Mouse (Mus musculus): Measurements from ENCODE around the gene Col12a1.

Gene Col12a1

DNA sequence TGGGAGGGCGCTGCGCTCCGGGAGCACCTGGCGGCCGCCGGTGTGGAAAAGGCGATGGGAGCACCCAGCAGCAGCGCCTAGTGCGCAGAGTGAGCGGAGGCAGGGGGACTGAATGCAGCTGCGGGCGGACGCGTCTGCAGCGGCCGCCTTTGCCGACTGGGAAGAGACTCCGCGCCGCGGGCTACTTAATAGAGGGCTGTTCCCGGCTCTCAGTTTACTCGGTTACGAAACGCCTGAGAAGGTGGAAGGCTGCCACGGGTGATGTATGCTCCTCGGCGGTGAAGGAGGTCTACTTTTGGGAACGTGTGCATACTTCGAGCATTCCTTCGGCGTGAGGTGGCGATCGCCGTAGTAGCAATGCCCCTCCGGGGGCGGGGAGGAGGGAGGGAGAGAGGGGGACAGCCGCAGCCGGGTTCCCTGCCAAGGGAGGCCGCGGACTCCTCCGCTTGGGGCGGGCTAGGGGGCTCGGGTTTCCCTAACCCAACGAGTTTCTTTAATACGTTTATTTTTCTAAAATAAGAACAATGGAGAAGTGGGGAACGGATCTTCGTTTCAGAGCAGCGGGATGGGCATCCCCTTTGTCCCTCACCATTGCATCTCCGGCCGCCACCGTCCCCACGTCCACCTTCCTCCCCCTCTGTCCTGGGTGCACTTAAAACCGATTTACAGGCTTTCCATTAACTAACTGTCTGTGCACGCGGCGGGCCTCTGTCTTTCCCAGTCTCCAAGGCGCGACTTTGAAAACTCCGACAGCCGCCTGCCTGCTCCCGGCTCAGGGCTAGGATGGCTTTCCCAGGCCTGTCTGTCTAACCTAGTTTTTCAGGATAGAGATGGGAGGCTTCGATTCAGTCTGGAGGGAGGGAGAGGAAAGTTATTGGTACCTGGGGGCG lies at the start of gene Col12a1:
Col12a1 (minus strand) TSS at position 351 of the 890 bp plus-strand sequence.
- CTCF ChIA-PET: interaction anchor here in 1 of 4 experiments (1.3 kb wide), 1 partner anchor 11 kb away, joined by 3 read pairs; no protein-coding TSS in a partner anchor
- POLR2A ChIA-PET: interaction anchor here in 2 of 4 experiments (0.7 to 1.4 kb wide), 3 partner anchors 10 to 909 kb away, joined by 3 read pairs; no protein-coding TSS in a partner anchor

DNA sequence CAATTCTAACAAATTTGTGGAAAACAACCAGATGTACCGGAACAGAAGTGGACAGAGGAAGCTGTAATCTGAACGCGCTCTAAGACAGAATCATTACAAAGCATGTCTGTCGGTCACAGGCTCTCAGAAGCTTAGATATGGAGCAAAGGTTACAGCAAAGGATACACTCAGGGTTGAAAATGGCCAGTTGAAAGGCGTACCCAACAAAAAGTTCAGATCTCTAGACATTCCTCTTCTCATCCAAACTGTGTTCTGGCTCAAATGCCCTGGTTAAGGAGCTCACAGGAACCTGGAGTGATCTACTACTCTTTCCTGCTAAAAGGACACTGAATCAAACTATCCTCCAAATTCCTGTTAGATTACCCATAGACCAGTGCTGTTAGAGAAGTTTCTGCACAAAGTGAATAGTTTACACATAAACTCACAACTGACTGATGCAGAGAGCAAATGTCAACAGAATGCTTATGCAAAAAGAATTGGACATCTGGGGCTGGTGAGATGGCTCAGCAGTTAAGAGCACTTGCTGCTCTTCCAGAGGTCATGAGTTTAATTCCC lies 48.4 kb upstream of the Col12a1 start:
- CTCF ChIA-PET: no interaction called here
- POLR2A ChIA-PET: interaction anchor here in 1 of 4 experiments (0.5 kb wide), 1 partner anchor 61 kb away, joined by 3 read pairs; no protein-coding TSS in a partner anchor

GRCm38 (mm10) chr9:79765329-79765728 lies 46.7 kb upstream of the Col12a1 start:
- ChIA-PET CTCF (no interaction called here), POLR2A (interaction anchor here in 1 of 4 experiments (0.7 kb wide), 1 partner anchor 1391 kb away, joined by 4 read pairs; no protein-coding TSS in a partner anchor)

DNA sequence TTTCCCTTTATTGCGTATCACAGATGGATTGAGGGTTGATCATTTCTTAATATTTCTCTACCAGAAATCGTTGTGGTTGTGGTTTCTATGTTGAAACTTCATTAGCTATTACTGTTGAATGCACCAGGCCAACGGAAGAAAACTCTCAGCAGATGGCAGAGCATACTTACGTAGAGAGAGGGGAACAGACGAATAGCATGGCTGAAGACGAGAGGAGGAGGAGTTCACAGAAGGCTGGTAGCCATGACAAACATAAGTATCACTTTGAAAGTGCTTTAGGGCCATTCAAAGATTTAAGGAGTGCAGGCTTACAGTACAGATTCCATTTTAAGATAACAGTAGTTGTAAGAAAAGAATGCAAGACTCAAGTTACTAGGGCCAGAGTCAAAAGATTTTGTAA lies 43.9 kb upstream of the Col12a1 start:
- ChIA-PET POLR2A (no interaction called here), CTCF (no interaction called here)

GRCm38 (mm10) chr9:79760076-79760475 lies 41.4 kb upstream of the Col12a1 start:
- CTCF ChIA-PET: no interaction called here
- POLR2A ChIA-PET: interaction anchor here in 3 of 4 experiments (0.6 to 2.0 kb wide), 25 partner anchors 9 to 1279 kb away, joined by 3 to 18 read pairs (median 4); no protein-coding TSS in a partner anchor

DNA sequence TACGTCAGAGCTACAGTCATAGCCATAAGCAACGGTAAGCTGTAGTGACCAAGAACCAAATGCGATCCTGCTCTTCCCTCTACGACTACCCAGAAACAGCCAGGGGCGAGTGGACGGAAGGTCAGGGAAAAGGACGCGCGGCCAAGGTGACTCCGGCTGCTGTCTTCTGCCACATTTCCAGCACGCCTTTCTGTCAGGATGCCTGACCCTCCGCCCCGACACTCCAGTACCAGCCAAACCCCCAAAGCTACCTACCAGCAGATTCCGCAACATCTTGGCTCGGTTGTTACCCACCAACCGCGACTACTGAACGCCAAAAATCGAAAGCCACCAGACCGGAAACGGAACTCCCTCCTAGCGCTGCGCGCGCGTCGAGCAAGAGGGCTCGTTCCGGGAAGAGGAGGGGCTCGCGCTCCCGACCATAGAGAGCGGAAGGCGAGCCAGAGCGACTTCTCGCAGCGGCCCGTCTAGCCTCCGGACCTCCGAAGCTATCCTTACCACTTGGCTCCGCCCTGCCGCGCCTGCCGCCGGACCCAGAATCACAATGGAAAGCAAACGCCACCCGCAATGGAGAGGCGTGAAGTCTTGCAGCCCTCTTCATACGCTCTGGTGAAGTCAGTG lies 40.9 kb upstream of the Col12a1 start, which contains the start of gene Cox7a2:
Cox7a2 (minus strand) TSS at position 494 of the 621 bp plus-strand sequence.
- POLR2A ChIA-PET: interaction anchor here in 3 of 4 experiments (0.6 to 2.0 kb wide), 25 partner anchors 9 to 1278 kb away, joined by 3 to 18 read pairs (median 4); no protein-coding TSS in a partner anchor

DNA sequence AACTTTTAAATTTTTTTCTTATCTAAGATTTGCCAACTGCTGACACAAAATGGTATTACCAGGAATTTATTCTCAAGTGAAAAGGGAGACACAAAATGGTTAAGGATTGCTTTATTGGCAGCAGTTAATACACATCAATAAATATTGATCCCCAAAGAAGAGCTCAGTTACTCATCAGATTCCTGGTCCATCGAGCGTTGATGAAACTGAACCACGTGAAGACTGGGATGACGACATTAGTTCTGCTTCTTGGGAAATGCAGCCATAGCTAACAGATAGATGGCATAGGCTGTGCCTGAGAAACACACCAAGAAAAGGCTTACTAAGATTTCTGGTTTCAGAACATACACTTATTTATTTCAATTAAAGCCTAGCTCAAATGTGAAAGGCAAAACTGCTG lies 36.7 kb upstream of the Col12a1 start:
- ChIA-PET POLR2A (interaction anchor here in 1 of 4 experiments (0.6 to 0.9 kb wide), 3 partner anchors 11 to 1039 kb away, joined by 3 to 4 read pairs (median 3); no protein-coding TSS in a partner anchor), CTCF (interaction anchor here in 2 of 4 experiments (0.6 to 1.3 kb wide), 2 partner anchors 17 to 51 kb away, joined by 3 to 4 read pairs; no protein-coding TSS in a partner anchor)

More for the DNA sequence above, 40.9 kb upstream of the Col12a1 start, which contains the start of gene Cox7a2:
- CTCF ChIA-PET: no interaction called here

DNA sequence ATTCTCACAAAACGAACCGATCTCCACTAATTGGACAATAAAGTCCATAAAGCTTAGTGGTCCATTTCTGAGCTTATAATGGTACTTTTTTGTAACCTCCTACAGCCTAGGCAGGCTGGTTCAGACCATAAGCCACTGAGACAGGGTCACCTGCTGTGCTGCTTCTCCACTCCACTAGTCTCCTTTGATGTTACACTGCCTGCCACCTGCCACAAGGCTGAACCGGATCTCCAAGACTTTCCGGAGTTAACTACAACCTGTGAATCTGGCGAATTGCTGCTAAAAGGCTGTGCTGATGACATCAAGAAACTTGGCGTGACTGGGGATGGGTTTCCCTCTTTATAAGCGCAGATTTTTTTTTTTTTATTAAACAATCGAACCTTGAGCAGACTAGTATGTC lies 33.2 kb upstream of the Col12a1 start:
- ChIA-PET POLR2A (interaction anchor here in 2 of 4 experiments (0.9 to 3.3 kb wide), 3 partner anchors 8 to 161 kb away, joined by 3 to 17 read pairs (median 11); partner anchors contain the start of gene Cox7a2 (in 2 of the 2)), CTCF (no interaction called here)

- ChIA-PET CTCF (interaction anchor here in 1 of 4 experiments (0.6 kb wide), 1 partner anchor 38 kb away, joined by 7 read pairs; no protein-coding TSS in a partner anchor), POLR2A (interaction anchor here in 2 of 4 experiments (0.6 to 3.3 kb wide), 3 partner anchors 9 to 24 kb away, joined by 4 to 17 read pairs (median 11); partner anchors contain the start of gene Cox7a2 (in 2 of the 2))
These were observed 32.1 kb upstream of the Col12a1 start for GRCm38 (mm10) chr9:79750709-79751108.

GRCm38 (mm10) chr9:79745036-79745435 lies 26.4 kb upstream of the Col12a1 start:
- CTCF ChIA-PET: interaction anchor here in 2 of 4 experiments (1.0 kb wide), 2 partner anchors 24 to 61 kb away, joined by 3 read pairs; no protein-coding TSS in a partner anchor
- POLR2A ChIA-PET: interaction anchor here in 2 of 4 experiments (0.6 to 3.8 kb wide), 9 partner anchors 9 to 232 kb away, joined by 3 to 18 read pairs (median 4); partner anchors contain the start of genes Cox7a2 (in 2 of the 2) and Tmem30a (in 1 of the 2)

DNA sequence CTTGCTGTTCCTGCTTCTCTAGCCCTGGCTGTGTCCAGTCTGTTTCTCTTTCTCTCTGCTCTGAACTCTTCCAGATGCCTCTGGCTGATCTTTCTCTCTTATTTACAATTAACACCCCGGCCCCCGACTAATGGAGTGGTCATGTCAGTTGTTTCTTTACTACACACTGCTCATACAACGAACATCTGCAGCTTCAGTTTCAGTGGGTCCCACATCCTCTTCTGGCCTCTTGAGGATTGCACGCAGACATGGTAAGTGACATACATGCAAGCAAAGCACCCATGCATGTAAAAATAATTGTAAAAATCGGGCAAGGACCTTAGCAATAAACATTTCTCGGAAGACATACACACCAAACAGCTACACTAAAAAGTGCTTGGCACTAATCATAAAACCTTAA lies 17.0 kb upstream of the Col12a1 start:
- POLR2A ChIA-PET: no interaction called here
- CTCF ChIA-PET: no interaction called here

DNA sequence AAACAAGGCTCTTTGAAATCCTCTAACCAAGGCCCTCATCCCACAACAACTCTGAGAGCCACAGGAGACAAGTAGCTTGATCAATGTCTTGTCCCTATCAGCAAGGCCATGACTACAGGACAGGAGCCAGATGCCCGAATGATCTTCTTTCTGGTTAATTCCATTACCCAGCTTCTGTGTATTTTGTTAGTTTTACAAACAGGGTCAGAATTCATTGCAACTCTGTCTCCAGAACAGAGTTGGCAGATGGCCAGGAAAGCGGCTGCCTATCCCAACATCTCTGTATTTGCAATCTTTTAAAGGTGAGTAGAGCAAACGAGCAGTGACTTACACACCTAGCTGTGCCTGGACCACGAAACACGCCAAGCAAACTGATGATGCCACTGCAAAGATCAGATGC lies 11.7 kb upstream of the Col12a1 start:
- CTCF ChIA-PET: no interaction called here
- POLR2A ChIA-PET: no interaction called here

- POLR2A ChIA-PET: interaction anchor here in 1 of 4 experiments (1.7 kb wide), 1 partner anchor 37 kb away, joined by 3 read pairs; the partner anchor contains the start of gene Cox7a2
These were observed 4.5 kb upstream of the Col12a1 start for GRCm38 (mm10) chr9:79723090-79723489.

DNA sequence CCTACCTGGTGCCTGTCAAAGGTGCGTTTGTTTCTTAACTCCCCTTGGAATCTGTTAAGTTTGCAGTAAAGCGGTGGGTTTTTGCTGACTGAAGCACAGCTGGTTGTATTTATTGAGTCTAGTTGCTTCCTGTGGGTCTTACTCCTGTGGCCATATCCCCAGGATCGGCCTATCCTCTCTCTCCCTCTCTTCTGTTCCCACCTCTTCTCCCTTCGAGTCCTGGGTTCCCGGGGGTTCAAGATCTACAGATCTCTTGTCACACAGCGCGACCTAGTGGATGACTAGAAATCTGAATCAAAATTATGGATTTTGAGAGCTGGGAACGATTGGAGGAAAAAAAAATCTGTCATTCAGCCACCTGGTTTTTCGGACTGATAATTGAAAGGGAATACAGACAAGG lies 2.4 kb upstream of the Col12a1 start:
- POLR2A ChIA-PET: interaction anchor here in 2 of 4 experiments (0.7 to 1.4 kb wide), 4 partner anchors 24 to 1006 kb away, joined by 4 to 5 read pairs (median 4); partner anchors contain the start of gene Cox7a2 (in 1 of the 2)
- CTCF ChIA-PET: interaction anchor here (0.5 to 2.4 kb wide), 27 partner anchors 12 to 1075 kb away, joined by 3 to 12 read pairs (median 3); no protein-coding TSS in a partner anchor

More at GRCm38 (mm10) chr9:79723090-79723489, 4.5 kb upstream of the Col12a1 start:
- CTCF ChIA-PET: interaction anchor here in 3 of 4 experiments (0.6 to 1.4 kb wide), 7 partner anchors 8 to 1054 kb away, joined by 3 to 7 read pairs (median 4); no protein-coding TSS in a partner anchor

- ChIA-PET CTCF (interaction anchor here (1.3 to 2.4 kb wide), 5 partner anchors 9 to 932 kb away, joined by 3 to 10 read pairs (median 7); no protein-coding TSS in a partner anchor), POLR2A (interaction anchor here in 1 of 4 experiments (1.1 kb wide), 1 partner anchor 283 kb away, joined by 3 read pairs; no protein-coding TSS in a partner anchor)
These were observed 1.5 kb upstream of the Col12a1 start for GRCm38 (mm10) chr9:79720143-79720542.

DNA sequence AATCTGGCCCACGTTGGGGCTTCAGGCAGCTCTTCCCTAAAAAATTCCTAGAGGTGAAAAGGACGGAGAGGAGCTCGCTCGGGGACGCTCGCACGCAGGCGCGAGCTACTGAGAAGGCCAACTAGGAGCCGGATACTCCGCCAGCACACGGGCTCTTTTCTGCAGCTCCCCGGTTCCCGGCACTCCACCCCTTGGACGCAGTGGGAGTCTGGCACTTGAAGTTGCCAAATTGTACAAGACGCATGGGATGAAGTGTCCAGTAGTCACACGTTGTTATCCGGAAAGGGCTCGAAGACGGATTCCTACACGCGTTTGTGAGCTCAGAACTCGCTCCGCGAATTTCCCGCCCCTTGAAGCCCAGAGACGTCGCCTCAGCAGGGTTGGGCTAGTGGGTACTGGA lies 820 bp upstream of the Col12a1 start:
- ChIA-PET CTCF (interaction anchor here in 1 of 4 experiments (1.3 kb wide), 1 partner anchor 10 kb away, joined by 3 read pairs; no protein-coding TSS in a partner anchor), POLR2A (interaction anchor here in 2 of 4 experiments (0.7 to 1.4 kb wide), 3 partner anchors 9 to 909 kb away, joined by 3 read pairs; no protein-coding TSS in a partner anchor)

- ChIA-PET CTCF (no interaction called here), POLR2A (interaction anchor here in 1 of 4 experiments (0.6 kb wide), 1 partner anchor 1005 kb away, joined by 3 read pairs; no protein-coding TSS in a partner anchor)
These were observed 675 bp downstream of the Col12a1 start for GRCm38 (mm10) chr9:79717836-79718475.
